Mouse (Mus musculus): ENCODE results near the gene Nme7.
A peak's percentile ranks its signal among the peaks of the same experiment; 100 is the strongest.

Nme7 gene

GRCm38 (mm10) chr1:164434049-164434448 lies 130.1 kb downstream of the Nme7 start:
- DNase-seq (ENCODE audit: low spot score) = no peak

- DNase-seq (ENCODE audit: low spot score) = no peak
These were observed 132.8 kb downstream of the Nme7 start for GRCm38 (mm10) chr1:164436749-164437148.

- no peak for DNase-seq (ENCODE audit: low spot score)
These were observed 136.3 kb downstream of the Nme7 start for GRCm38 (mm10) chr1:164440230-164440629.

GRCm38 (mm10) chr1:164440708-164441407 lies 136.9 kb downstream of the Nme7 start:
- DNase-seq (ENCODE audit: low spot score) = no peak

- no peak for DNase-seq (ENCODE audit: low spot score)
These were observed 137.6 kb downstream of the Nme7 start for GRCm38 (mm10) chr1:164441408-164441974.

GRCm38 (mm10) chr1:164445620-164446162 lies 141.8 kb downstream of the Nme7 start:
- no peak for DNase-seq (ENCODE audit: low spot score)

GRCm38 (mm10) chr1:164446535-164446934 lies 142.6 kb downstream of the Nme7 start:
- no peak for DNase-seq (ENCODE audit: low spot score)

GRCm38 (mm10) chr1:164447521-164447920 lies 143.6 kb downstream of the Nme7 start:
- DNase-seq (ENCODE audit: low spot score) = no peak

GRCm38 (mm10) chr1:164449626-164450025 lies 145.7 kb downstream of the Nme7 start:
- DNase-seq (ENCODE audit: low spot score) = no peak

- DNase-seq (ENCODE audit: low spot score) = no peak
These were observed 146.3 kb downstream of the Nme7 start for GRCm38 (mm10) chr1:164450231-164450630.

GRCm38 (mm10) chr1:164450644-164451043 lies 146.7 kb downstream of the Nme7 start:
- no peak for DNase-seq (ENCODE audit: low spot score)

GRCm38 (mm10) chr1:164451346-164451745 lies 147.4 kb downstream of the Nme7 start:
- no peak for DNase-seq (ENCODE audit: low spot score)

- no peak for DNase-seq (ENCODE audit: low spot score)
These were observed 148.7 kb downstream of the Nme7 start for GRCm38 (mm10) chr1:164452580-164452979.

GRCm38 (mm10) chr1:164453146-164453545 lies 149.2 kb downstream of the Nme7 start:
- no peak for DNase-seq (ENCODE audit: low spot score)

GRCm38 (mm10) chr1:164453739-164454138 lies 149.8 kb downstream of the Nme7 start:
- no peak for DNase-seq (ENCODE audit: low spot score)

GRCm38 (mm10) chr1:164454747-164455400 lies 151.0 kb downstream of the Nme7 start:
- no peak for DNase-seq (ENCODE audit: low spot score)

- DNase-seq (ENCODE audit: low spot score) = no peak
These were observed 151.7 kb downstream of the Nme7 start for GRCm38 (mm10) chr1:164455614-164456013.

- no peak for DNase-seq (ENCODE audit: low spot score)
These were observed 152.1 kb downstream of the Nme7 start for GRCm38 (mm10) chr1:164456065-164456464.

GRCm38 (mm10) chr1:164456731-164457130 lies 152.8 kb downstream of the Nme7 start:
- DNase-seq (ENCODE audit: low spot score) = no peak

- DNase-seq (ENCODE audit: low spot score) = peak; percentile 28
These were observed 153.8 kb downstream of the Nme7 start for GRCm38 (mm10) chr1:164457531-164458244.

GRCm38 (mm10) chr1:164458245-164458613 lies 154.3 kb downstream of the Nme7 start, which contains the start of gene Atp1b1:
Gene Atp1b1, minus strand, starts transcription at chr1:164458355.
- DNase-seq (ENCODE audit: low spot score) = peak; percentile 48

- peak; percentile 20 for DNase-seq (ENCODE audit: low spot score)
These were observed 154.7 kb downstream of the Nme7 start for GRCm38 (mm10) chr1:164458621-164459051.

All from urinary bladder, postnatal 10 days (tissue).